Mouse (Mus musculus): Measurements from ENCODE around the gene Zfp119a. TPM values are rescaled to one million over a fixed set of nuclear protein-coding genes. Genes with fewer than 3 reads are reported as not detected.
"Not testable (repeated sequence)": the region's sequence is repeated elsewhere in the genome, so short reads cannot be mapped to it uniquely, and the experiment has no call there.

Gene Zfp119a
- polyA plus RNA-seq (2015; fragmentation: Nextera tagmentation; extraction: Ambion mirVana), result 2.8 and 2.9 TPM in 2 replicates

DNA sequence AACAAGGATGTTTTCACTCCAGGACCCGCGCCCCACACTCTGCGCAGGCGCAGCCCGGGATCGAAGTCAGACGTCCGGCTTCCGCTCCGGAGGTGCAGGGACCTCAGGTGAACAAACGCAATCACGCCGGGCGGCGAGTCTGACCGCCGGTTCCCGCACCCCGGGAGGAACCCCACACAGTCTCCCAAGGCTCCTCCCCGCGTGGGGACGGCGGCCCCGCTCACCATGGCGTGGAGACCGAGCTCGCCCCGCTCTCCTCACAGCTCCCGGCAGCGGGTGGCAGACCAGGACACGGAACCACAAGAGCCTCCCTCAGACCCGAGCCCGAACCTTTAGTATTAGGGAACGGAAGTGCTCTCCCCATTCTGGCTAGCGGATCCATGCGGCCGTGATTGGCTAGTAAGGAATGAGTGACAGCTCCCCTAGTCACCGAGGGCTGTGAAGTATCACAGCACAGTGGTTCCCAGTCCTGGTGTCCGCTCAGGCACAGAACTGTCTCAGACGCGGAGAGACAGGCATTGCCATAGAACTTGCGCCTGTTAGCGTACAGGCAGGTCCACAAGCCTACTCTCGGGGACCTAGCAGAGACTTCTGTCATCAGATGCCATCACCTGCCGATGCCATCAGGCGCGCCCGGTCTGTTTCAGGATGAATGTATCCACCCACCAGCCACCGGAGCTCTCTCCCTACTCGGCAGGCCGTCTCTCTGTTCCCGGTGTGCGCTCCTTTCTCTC, at the start of gene Zfp119a:
Gene Zfp119a (minus strand): TSS at position 295 of the 734 bp plus-strand sequence.
- Histone ChIP-seq H3K27ac (ENCODE audit: low read length) (peak within 1 kb of the TSS; percentile 61; the same call in 1 of the 2 replicates), H3K4me3 (ENCODE audit: low read depth, low read length) (peak within 1 kb of the TSS; percentile 69), H3K9ac (ENCODE audit: low read depth, low read length) (peak within 1 kb of the TSS; percentile 64), H3K4me2 (ENCODE audit: low read depth, low read length) (peak within 1 kb of the TSS; percentile 73)
- not testable (repeated sequence) for H3K36me3 ChIP-seq (ENCODE audit: control insufficient read depth, insufficient read depth); H3K9me3 ChIP-seq (replicated peaks; ENCODE audit: control insufficient read depth, low read length); H3K27me3 ChIP-seq (ENCODE audit: control insufficient read depth, insufficient read depth, low read depth, low read length); H3K4me1 ChIP-seq (ENCODE audit: control insufficient read depth, low read depth, low read length)
- peak; percentile 96 for ATAC-seq (ENCODE audit: low read depth)
- 0% methylated on average over 34 of the region's 53 CpGs for WGBS (ENCODE audit: insufficient replicate concordance)

- no peaks in the 10 kb centered on the region; the same call in 1 of the 2 replicates for H3K4me1 ChIP-seq (ENCODE audit: control insufficient read depth, low read depth, low read length)
- no peaks in the 10 kb centered on the region for H3K27me3 ChIP-seq (ENCODE audit: control insufficient read depth, insufficient read depth, low read depth, low read length)
- H3K36me3 ChIP-seq (ENCODE audit: control insufficient read depth, insufficient read depth), result no peaks in the 10 kb centered on the region
- no peak overlapping the region for H3K9ac ChIP-seq (ENCODE audit: low read depth, low read length)
- H3K9me3 ChIP-seq (replicated peaks; ENCODE audit: control insufficient read depth, low read length), result no peaks in the 10 kb centered on the region
- ATAC-seq (ENCODE audit: low read depth), result peak; percentile 80
- H3K4me2 ChIP-seq (ENCODE audit: low read depth, low read length), result no peak overlapping the region
- no peak overlapping the region for H3K4me3 ChIP-seq (ENCODE audit: low read depth, low read length)
- H3K27ac ChIP-seq (ENCODE audit: low read length), result no peak overlapping the region
Observed at GRCm38 (mm10) chr17:55906669-55907068, 27.9 kb upstream of the Zfp119a start.

GRCm38 (mm10) chr17:55904131-55904530, 25.4 kb upstream of the Zfp119a start:
- H3K27ac ChIP-seq (ENCODE audit: low read length), result peak overlapping the region; percentile 48; the same call in 1 of the 2 replicates
- 56% methylated on average over 6 of the region's 6 CpGs for WGBS (ENCODE audit: insufficient replicate concordance)
- H3K4me2 ChIP-seq (ENCODE audit: low read depth, low read length), result no peak overlapping the region
- ATAC-seq (ENCODE audit: low read depth), result no peak
- H3K4me3 ChIP-seq (ENCODE audit: low read depth, low read length), result no peak overlapping the region
- peaks cover 2% of the 10 kb centered on the region; the same call in 1 of the 2 replicates for H3K9me3 ChIP-seq (replicated peaks; ENCODE audit: control insufficient read depth, low read length)
- no peak overlapping the region for H3K9ac ChIP-seq (ENCODE audit: low read depth, low read length)
- H3K27me3 ChIP-seq (ENCODE audit: control insufficient read depth, insufficient read depth, low read depth, low read length), result no peaks in the 10 kb centered on the region
- no peaks in the 10 kb centered on the region for H3K36me3 ChIP-seq (ENCODE audit: control insufficient read depth, insufficient read depth)
- no peaks in the 10 kb centered on the region; the same call in 1 of the 2 replicates for H3K4me1 ChIP-seq (ENCODE audit: control insufficient read depth, low read depth, low read length)

DNA sequence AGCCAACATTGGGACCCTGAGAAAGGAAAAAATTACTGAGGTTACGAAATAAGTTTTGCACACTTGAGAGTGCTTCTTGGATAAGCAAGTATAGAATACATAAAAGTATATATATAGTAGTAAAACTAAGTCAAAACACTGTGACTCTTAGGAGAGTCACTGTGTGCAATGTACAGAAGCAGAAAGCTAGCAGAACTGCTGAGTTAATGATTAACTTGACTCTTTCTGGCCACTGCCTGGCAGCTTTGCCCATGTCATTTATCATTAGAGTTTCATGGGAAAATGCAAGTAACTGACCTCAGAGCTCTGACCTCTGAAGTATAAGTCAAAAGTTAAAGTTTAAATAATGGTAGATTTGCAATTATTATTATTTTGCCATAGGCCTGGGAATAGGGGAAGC, 25.0 kb upstream of the Zfp119a start:
- no peaks in the 10 kb centered on the region for H3K36me3 ChIP-seq (ENCODE audit: control insufficient read depth, insufficient read depth)
- ATAC-seq (ENCODE audit: low read depth), result peak; percentile 47; the same call in 1 of the 2 replicates
- WGBS (ENCODE audit: insufficient replicate concordance), result 45% methylated on average over 1 of the region's 1 CpGs

DNA sequence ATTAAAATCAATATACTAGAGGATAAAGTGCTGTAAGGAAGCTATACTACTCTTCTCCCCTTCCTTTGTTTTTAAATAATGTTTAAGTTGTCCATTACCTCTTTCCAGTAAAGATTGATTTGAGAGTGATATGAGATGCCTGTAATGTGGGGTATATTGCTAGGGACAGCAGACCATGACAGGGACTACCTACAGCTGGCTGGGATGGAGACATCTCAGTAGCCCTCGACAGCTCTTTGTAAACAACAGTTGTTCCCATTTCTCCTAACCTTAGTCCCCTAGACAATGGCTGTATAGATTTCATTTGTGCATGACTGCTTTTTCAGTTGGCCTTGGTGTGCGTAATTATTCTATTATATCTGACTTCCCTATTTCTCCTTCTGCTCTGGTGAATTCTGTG, 24.4 kb upstream of the Zfp119a start:
- no peak for ATAC-seq (ENCODE audit: low read depth)
- H3K4me3 ChIP-seq (ENCODE audit: low read depth, low read length), result no peak overlapping the region
- peak overlapping the region; percentile 27; the same call in 1 of the 2 replicates for H3K27ac ChIP-seq (ENCODE audit: low read length)
- no peaks in the 10 kb centered on the region for H3K27me3 ChIP-seq (ENCODE audit: control insufficient read depth, insufficient read depth, low read depth, low read length)
- WGBS (ENCODE audit: insufficient replicate concordance), result 37% methylated on average over 2 of the region's 2 CpGs
- no peak overlapping the region for H3K4me2 ChIP-seq (ENCODE audit: low read depth, low read length)
- H3K36me3 ChIP-seq (ENCODE audit: control insufficient read depth, insufficient read depth), result peaks cover 5% of the 10 kb centered on the region
- H3K9ac ChIP-seq (ENCODE audit: low read depth, low read length), result no peak overlapping the region
- no peaks in the 10 kb centered on the region; the same call in 1 of the 2 replicates for H3K4me1 ChIP-seq (ENCODE audit: control insufficient read depth, low read depth, low read length)
- H3K9me3 ChIP-seq (replicated peaks; ENCODE audit: control insufficient read depth, low read length), result peaks cover 2% of the 10 kb centered on the region; the same call in 1 of the 2 replicates

More for the DNA sequence above, 25.0 kb upstream of the Zfp119a start:
- Histone ChIP-seq H3K4me2 (ENCODE audit: low read depth, low read length) (no peak overlapping the region), H3K9ac (ENCODE audit: low read depth, low read length) (no peak overlapping the region), H3K27me3 (ENCODE audit: control insufficient read depth, insufficient read depth, low read depth, low read length) (no peaks in the 10 kb centered on the region), H3K4me1 (ENCODE audit: control insufficient read depth, low read depth, low read length) (no peaks in the 10 kb centered on the region; the same call in 1 of the 2 replicates), H3K4me3 (ENCODE audit: low read depth, low read length) (no peak overlapping the region), H3K9me3 (replicated peaks; ENCODE audit: control insufficient read depth, low read length) (peaks cover 2% of the 10 kb centered on the region; the same call in 1 of the 2 replicates), H3K27ac (ENCODE audit: low read length) (no peak overlapping the region)

DNA sequence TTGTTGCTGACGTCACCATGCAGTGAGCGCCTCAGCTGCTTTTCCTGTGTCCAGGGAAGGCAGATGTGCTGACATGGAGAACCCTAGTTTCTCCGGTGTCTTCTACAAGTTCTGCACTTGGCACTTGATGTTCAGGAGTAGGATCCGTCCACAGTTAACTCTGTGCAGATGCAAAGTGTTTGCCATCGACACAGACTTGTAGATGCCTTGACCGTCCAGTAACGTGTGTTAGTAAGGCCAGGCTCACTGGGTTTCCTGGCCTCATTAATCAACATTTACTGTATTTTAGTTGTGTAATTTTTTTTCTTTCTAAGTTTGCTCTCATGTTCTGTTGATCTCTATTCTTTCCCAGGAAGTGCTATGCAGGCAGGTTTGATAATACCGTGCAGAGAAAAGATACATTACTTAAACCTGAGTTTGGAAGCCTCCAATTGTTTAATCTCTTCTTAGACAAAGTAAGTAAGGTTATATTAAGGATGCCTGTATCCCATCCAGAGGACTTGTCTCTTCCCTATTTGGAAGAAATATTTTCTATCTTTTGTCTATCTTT, 13.8 kb upstream of the Zfp119a start:
- not testable (repeated sequence) for H3K9me3 ChIP-seq (replicated peaks; ENCODE audit: control insufficient read depth, low read length); ATAC-seq (ENCODE audit: low read depth); H3K36me3 ChIP-seq (ENCODE audit: control insufficient read depth, insufficient read depth); H3K27me3 ChIP-seq (ENCODE audit: control insufficient read depth, insufficient read depth, low read depth, low read length); H3K4me1 ChIP-seq (ENCODE audit: control insufficient read depth, low read depth, low read length)
- H3K27ac ChIP-seq (ENCODE audit: low read length), result peak overlapping the region; percentile 75; the same call in 1 of the 2 replicates
- WGBS (ENCODE audit: insufficient replicate concordance), result 6% methylated on average over 6 of the region's 8 CpGs
- H3K9ac ChIP-seq (ENCODE audit: low read depth, low read length), result peak overlapping the region; percentile 47
- peak overlapping the region; percentile 66 for H3K4me3 ChIP-seq (ENCODE audit: low read depth, low read length)
- H3K4me2 ChIP-seq (ENCODE audit: low read depth, low read length), result peak overlapping the region; percentile 65

DNA sequence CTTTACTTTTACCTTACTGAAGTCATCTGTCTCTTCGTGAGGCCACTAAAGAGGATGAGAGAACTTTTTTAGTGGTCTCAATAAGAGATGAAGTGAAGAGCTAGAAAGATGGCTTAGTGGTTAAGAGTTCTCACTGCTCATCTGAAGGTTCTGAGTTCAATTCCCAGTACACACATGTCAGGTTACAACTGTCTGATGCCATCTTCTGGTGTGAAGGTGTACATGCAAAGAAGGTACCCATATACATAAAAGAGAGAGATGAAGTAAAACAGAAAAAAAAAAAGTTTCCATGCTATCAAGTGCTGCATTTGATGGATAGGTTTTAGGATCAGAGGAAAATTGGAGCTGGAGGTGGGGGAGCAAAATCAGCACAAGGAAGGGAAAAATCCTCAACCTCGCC, 6.2 kb upstream of the Zfp119a start:
- Histone ChIP-seq H3K9ac (ENCODE audit: low read depth, low read length) (no peak overlapping the region), H3K4me2 (ENCODE audit: low read depth, low read length) (no peak overlapping the region)
- WGBS (ENCODE audit: insufficient replicate concordance), result 38% methylated on average over 2 of the region's 2 CpGs

DNA sequence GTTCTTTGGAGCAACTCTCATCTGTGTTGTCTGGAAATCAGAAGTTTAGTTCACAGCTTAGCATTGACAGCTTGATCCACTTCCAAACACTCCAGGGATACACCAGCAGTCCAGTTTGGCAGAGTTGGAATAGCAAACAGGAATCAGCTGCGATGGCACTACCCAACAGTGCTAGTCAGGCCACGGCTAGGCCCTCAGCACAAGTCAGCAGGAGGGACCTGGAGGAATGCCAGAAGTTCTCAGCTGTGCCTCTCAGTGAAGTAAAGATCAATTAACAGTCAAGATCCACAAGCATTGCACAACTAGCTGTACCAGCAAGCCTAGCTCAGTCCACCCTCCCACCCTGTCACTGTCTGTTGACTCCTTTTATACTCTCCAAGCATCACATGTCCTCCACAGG, 4.9 kb upstream of the Zfp119a start:
- H3K36me3 ChIP-seq (ENCODE audit: control insufficient read depth, insufficient read depth), result no peaks in the 10 kb centered on the region
- H3K9ac ChIP-seq (ENCODE audit: low read depth, low read length), result no peak overlapping the region
- ATAC-seq (ENCODE audit: low read depth), result peak; percentile 47
- WGBS (ENCODE audit: insufficient replicate concordance), result 26% methylated on average over 2 of the region's 2 CpGs
- no peak overlapping the region for H3K4me2 ChIP-seq (ENCODE audit: low read depth, low read length)
- H3K4me1 ChIP-seq (ENCODE audit: control insufficient read depth, low read depth, low read length), result peaks cover 2% of the 10 kb centered on the region
- H3K27ac ChIP-seq (ENCODE audit: low read length), result no peak overlapping the region
- H3K4me3 ChIP-seq (ENCODE audit: low read depth, low read length), result no peak overlapping the region
- no peaks in the 10 kb centered on the region for H3K9me3 ChIP-seq (replicated peaks; ENCODE audit: control insufficient read depth, low read length)
- H3K27me3 ChIP-seq (ENCODE audit: control insufficient read depth, insufficient read depth, low read depth, low read length), result peaks cover 3% of the 10 kb centered on the region

More for the DNA sequence above, 6.2 kb upstream of the Zfp119a start:
- Histone ChIP-seq H3K27me3 (ENCODE audit: control insufficient read depth, insufficient read depth, low read depth, low read length) (peaks cover 3% of the 10 kb centered on the region), H3K4me3 (ENCODE audit: low read depth, low read length) (no peak overlapping the region), H3K9me3 (replicated peaks; ENCODE audit: control insufficient read depth, low read length) (no peaks in the 10 kb centered on the region), H3K27ac (ENCODE audit: low read length) (no peak overlapping the region), H3K4me1 (ENCODE audit: control insufficient read depth, low read depth, low read length) (no peaks in the 10 kb centered on the region), H3K36me3 (ENCODE audit: control insufficient read depth, insufficient read depth) (no peaks in the 10 kb centered on the region)
- ATAC-seq (ENCODE audit: low read depth), result no peak

DNA sequence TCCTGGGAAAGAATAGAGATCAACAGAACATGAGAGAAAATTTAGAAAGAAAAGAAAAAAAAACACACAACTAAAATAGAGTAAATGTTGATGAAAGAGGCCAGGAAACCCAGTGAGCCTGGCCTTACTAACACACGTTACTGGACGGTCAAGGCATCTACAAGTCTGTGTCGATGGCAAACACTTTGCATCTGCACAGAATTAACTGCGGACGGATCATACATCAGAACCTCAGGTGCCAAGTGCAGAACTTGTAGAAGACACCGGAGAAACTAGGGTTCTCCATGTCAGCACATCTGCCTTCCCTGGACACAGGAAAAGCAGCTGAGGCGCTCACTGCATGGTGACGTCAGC, 471 bp downstream of the Zfp119a start:
- under 1% methylated on average over 6 of the region's 8 CpGs for WGBS (ENCODE audit: insufficient replicate concordance)
- H3K27ac ChIP-seq (ENCODE audit: low read length), result 0 out of 2 replicates have a peak overlapping the region, but pooled peaks have one; percentile 23
- peak overlapping the region; percentile 5; the same call in 1 of the 2 replicates for H3K9ac ChIP-seq (ENCODE audit: low read depth, low read length)
- not testable (repeated sequence) for H3K4me1 ChIP-seq (ENCODE audit: control insufficient read depth, low read depth, low read length); H3K9me3 ChIP-seq (replicated peaks; ENCODE audit: control insufficient read depth, low read length); ATAC-seq (ENCODE audit: low read depth); H3K36me3 ChIP-seq (ENCODE audit: control insufficient read depth, insufficient read depth); H3K27me3 ChIP-seq (ENCODE audit: control insufficient read depth, insufficient read depth, low read depth, low read length)
- H3K4me3 ChIP-seq (ENCODE audit: low read depth, low read length), result peak overlapping the region; percentile 69
- peak overlapping the region; percentile 73 for H3K4me2 ChIP-seq (ENCODE audit: low read depth, low read length)

Measured in liver, embryonic 16.5 days (tissue).